Mouse (Mus musculus) heart, adult 2 months (tissue): ENCODE results near the gene Slc27a5.

Experiments used
- CTCF ChIP-seq: fragments of 200-600 bp; IDR thresholded peaks from 2 replicates; pipeline ENCODE4 v1.8.1; 2022; ENCODE audit warnings: antibody characterized with exemption, mild to moderate bottlenecking, moderate library complexity
- POLR2A ChIP-seq: fragments of 200-500 bp; IDR thresholded peaks from 2 replicates; pipeline ENCODE4 v1.6.1; 2011; ENCODE audit warnings: mild to moderate bottlenecking, low read depth, low read length, control low read depth; ENCODE audit not compliant: insufficient read depth

DNA sequence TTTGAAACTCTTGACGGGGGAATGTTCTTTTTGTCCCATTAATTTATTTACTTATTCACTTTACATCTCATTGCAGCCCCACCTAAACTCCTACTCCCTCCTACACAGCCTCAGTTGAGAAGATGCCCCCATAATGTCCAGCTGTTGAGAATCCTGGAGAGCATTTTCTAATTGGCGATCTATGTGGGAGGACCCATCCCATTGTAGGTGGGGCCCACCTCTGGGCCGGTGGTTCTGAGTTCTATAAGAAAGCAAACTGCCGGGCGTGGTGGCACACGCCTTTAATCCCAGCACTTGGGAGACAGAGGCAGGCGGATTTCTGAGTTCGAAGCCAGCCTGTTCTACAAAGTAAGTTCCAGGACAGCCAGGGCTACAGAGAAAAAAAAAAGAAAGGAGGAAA is 11.1 kb downstream of the Slc27a5 start:
- TF ChIP-seq CTCF = no peak
- TF ChIP-seq POLR2A = no peak
